Mouse (Mus musculus): ENCODE data around the gene Szrd1. TPM values are rescaled to one million over a fixed set of nuclear protein-coding genes. Genes with fewer than 3 reads are reported as not detected.

Gene Szrd1
- 47.5 and 57.5 TPM in 2 replicates for polyA plus RNA-seq (2012; rRNA removed)

DNA sequence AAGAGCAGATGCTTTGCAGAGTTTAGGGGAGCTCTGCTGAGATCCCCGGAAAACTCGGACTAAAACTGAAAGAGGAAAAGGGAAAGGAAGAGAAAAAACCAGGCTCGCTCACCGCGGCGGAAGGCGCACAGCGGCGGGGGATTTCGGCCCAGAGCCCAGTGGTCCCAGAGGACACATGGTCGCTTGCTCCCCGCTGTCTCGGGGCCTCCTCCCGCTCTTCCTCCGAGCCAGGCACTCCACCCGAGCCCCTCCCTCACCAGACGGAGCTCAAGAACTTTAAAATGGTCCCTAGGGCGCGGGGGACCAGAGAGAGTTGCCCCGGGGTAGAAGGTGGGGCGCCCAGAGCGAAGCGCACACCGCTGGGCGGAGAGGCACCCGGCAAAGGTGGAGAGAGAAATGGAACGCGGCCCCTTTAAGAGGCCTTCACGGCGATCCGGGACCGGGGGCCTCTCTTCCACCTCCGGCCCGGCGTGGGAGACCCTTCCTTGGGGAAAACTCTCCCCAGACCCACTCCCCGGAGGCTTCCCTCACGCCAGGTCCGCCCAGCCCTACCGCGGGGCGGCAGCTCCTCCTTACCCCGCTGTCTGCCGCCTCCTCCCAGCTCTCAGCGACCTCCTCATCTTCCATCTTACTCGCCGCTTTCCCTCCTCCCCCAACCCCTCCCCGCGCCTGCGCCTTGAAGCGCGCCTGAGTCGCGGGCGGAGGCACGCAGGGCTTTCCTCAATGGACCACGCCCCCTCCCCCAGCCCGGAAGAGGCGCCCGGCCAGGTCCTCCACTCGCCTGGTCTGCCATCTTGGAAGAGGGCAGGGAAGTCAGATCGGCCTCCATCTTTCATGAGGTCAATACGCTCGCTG lies at the start of gene Szrd1:
Szrd1 (minus strand) TSS at position 660 of the 855 bp plus-strand sequence.

DNA sequence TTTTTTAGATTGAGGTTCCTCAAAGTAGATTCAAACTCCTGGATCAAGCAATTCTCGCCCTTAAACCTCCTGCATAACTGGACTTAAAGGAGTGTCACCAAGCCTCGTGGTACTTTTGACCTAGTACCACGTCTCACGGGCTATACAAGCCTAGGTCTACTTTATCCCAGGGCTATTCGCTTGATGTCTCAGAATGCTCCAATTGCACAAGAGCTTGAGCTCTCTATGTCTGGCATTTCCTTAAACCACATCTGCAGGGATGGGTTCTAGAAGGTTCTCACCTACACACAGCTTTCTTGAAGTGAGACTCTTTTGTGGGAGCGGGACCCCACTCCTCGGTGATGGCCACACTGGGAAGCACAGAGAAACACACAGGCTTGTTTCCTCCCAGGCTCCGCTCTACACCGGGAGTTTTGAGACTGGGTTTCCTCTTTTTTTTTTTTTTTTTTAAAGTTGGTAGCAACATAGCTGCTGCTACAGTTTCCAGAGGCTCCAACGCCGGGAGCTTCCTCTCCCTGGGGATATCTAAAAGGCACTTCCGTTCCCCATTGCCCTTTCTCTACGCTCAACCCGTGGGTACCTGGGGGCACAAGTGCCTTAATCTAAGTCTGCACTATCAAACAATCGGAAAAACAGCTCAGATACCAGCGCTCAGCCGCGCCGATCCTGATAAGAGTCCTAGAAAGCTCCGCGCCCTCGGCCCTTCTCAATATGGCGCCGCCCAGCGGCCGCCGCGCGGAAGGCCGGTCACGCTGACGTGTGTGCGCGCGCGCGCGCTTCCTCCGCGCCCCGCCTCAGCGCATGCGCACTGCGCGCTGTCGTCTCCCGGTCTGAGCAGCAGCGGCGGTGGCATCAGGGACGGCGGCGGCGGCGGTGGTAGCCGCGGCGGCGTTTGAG lies 7.8 kb upstream of the Szrd1 start, which contains the start of gene Fbxo42:
Fbxo42 (plus strand) TSS at position 802 of the 897 bp plus-strand sequence.

DNA sequence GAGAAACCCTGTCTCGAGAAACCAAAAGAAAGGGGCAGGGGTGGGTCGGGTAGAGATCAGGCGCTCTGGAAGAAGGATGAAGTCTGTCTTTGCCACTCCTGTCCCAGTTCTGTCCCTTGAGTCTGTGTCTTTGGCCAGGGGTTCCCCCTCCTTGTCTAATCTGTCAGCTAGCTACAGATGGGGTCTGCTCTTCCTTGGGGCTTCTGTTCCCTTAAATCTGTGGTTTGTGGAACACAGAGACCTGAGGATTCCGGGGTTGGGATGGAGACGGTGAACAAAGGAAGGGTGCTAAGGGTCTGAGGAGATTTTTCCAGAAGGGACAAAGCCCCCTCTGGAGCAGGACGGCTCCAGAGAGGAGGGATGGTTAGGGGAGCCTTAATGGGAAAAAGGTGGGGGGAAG lies 51.5 kb downstream of the Szrd1 start, which contains the start of gene Spata21:
Spata21 (plus strand) TSS at position 301 of the 400 bp plus-strand sequence.

DNA sequence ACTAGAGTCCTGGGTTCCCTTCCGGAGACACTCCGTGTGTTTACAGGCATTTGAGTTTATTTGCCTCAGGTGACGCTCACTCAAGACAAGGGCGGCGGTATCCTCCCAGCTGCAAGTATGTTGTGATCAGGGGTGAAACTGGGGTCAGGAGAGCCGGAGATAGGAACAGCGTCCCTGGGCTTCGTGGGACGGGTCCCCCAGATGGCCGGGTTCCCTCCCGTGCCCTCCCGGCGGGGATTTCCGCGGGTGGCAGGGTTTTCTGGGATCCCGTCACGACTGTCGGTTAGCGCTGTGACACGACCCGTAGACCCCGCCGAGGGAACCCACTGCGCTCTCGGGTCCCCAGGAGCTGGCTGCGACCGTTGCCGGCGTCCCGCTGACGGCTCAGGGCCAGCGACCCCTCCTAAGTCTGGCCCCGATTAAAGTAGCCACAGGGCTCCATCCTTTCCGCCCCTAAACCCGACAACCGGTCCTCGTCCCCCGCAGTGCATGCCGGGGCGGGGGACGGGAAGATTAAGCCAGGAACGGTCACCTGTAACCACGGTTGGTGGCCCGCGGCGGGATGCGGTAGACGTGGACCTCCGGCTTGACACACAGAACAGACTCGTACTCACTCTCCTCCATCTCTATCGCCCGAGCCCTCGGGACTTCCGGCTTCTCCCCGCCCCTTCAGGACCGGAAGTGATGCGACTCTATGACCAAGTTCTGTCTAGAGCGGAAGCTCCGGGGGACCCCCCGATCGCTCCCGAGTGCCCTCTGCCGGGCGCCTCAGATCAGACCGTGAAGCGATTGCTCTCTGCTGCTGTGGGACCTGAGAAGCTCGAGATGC lies 61.7 kb downstream of the Szrd1 start, which contains the start of gene Necap2:
Necap2 (minus strand) TSS at position 677 of the 829 bp plus-strand sequence.

Other genes starting within 250 kb of the Szrd1 start
- 0.71 and 1.1 TPM in 2 replicates for gene Padi2, start 233.4 kb downstream of the Szrd1 start, polyA plus RNA-seq (2012; rRNA removed)
- gene Sdhb, start 178.6 kb downstream of the Szrd1 start, polyA plus RNA-seq (2012; rRNA removed) = 236 and 247 TPM in 2 replicates
- gene Atp13a2, start 152.9 kb downstream of the Szrd1 start, polyA plus RNA-seq (2012; rRNA removed) = 73.2 and 75.5 TPM in 2 replicates
- gene Mfap2, start 129.4 kb downstream of the Szrd1 start, polyA plus RNA-seq (2012; rRNA removed) = 178 and 251 TPM in 2 replicates
- 37.5 and 62.7 TPM in 2 replicates for gene Crocc, start 79.2 kb downstream of the Szrd1 start, polyA plus RNA-seq (2012; rRNA removed)
- 43.7 and 56.2 TPM in 2 replicates for gene Necap2, start 61.4 kb downstream of the Szrd1 start, polyA plus RNA-seq (2012; rRNA removed)
- 0.05 TPM in 1 of 2 replicates, not detected in the other for gene Spata21, start 51.4 kb downstream of the Szrd1 start, polyA plus RNA-seq (2012; rRNA removed)
- gene Fbxo42, start 8.1 kb upstream of the Szrd1 start, polyA plus RNA-seq (2012; rRNA removed) = 17.6 and 19.8 TPM in 2 replicates
- gene Rsg1, start 74.2 kb upstream of the Szrd1 start, polyA plus RNA-seq (2012; rRNA removed) = 4.7 and 6.5 TPM in 2 replicates
- gene Arhgef19, start 99.7 kb upstream of the Szrd1 start, polyA plus RNA-seq (2012; rRNA removed) = 1.4 and 3.9 TPM in 2 replicates
- 7.2 and 7.7 TPM in 2 replicates for gene Epha2, start 161.5 kb upstream of the Szrd1 start, polyA plus RNA-seq (2012; rRNA removed)
- 1.1 and 1.8 TPM in 2 replicates for gene Fam131c, start 228.4 kb upstream of the Szrd1 start, polyA plus RNA-seq (2012; rRNA removed)

All from central nervous system, embryonic 11.5 days (tissue).